ENCODE assay signal across 17 mouse cellular contexts in the genomic region with DNA sequence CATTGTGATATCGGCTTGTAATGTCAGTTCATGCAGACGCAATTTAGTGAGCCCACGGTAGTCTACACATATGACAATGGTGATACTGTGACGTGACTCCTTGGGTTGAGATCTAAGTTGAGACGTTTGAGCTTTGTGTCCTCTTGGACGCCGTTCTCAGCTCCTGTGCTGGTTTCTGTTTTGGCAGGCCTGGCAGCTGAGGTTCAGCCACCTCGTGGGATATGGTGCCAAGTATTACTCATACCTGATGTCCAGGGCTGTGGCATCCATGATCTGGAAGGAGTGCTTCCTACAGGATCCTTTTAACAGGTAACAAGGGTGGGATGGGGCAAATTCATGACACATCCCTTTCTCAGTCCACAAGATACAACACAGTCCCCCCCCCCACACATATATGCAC.
DNase-seq lines count a peak whose midpoint lies in the region; ATAC-seq and TF ChIP-seq lines count a peak whose summit lies in the region.
"Had no signal": no experiment of that assay in that cellular context is flagged by ENCODE, and none has a peak within 500 bp of the region (broad histone marks: within the 10 kb centered on the region; RNA-seq: fewer than 3 reads in every experiment).

No protein-coding gene starts in this region.

- no peak overlapping the region for H3K27ac ChIP-seq in cerebellum, adult 2 months (ENCODE audit: insufficient read depth, low read length)
- H3K27ac ChIP-seq in heart, adult 2 months = no peak overlapping the region
- H3K27ac ChIP-seq: embryonic facial prominence, embryonic 13.5 days; forebrain, embryonic 13.5 days; heart, embryonic 15.5 days; hindbrain, embryonic 13.5 days; intestine, embryonic 15.5 days had no signal

- no peaks in the 10 kb centered on the region for H3K27me3 ChIP-seq in cerebellum, adult 2 months (ENCODE audit: control insufficient read depth, insufficient read depth, low read length)
- no peaks in the 10 kb centered on the region for H3K27me3 ChIP-seq in heart, adult 2 months (ENCODE audit: control insufficient read depth, insufficient read depth, low read length)
- H3K27me3 ChIP-seq: embryonic facial prominence, embryonic 13.5 days; forebrain, embryonic 13.5 days; heart, embryonic 15.5 days; hindbrain, embryonic 13.5 days; intestine, embryonic 15.5 days had no signal

- H3K9ac ChIP-seq in heart, adult 2 months (ENCODE audit: low read depth, low read length) = no peak overlapping the region
- H3K9ac ChIP-seq: embryonic facial prominence, embryonic 13.5 days; forebrain, embryonic 13.5 days; heart, embryonic 15.5 days; hindbrain, embryonic 13.5 days; intestine, embryonic 15.5 days had no signal

- H3K79me2 ChIP-seq in heart, adult 2 months (replicated peaks; ENCODE audit: control insufficient read depth, insufficient read depth, low read length) = no peaks in the 10 kb centered on the region

- ATAC-seq in erythroid progenitor cell, adult 5-6 weeks (replicated peaks; ENCODE audit: low FRiP score, poor library complexity, severe bottlenecking) = no peak
- ATAC-seq: forebrain, embryonic 13.5 days; intestine, embryonic 15.5 days had no signal

- 39% methylated on average over 8 of the region's 8 CpGs for WGBS in cerebellum, adult 2 months
- WGBS in heart, adult 2 months = 89% methylated on average over 8 of the region's 8 CpGs

- TF ChIP-seq POLR2A in cerebellum, adult 2 months (IDR thresholded peaks at IDR 0.05; ENCODE audit: borderline replicate concordance, insufficient read depth, low read length) = no peak
- no peak for TF ChIP-seq POLR2A in heart, adult 2 months (IDR thresholded peaks at IDR 0.05; ENCODE audit: insufficient read depth, low read depth, low read length)

- no peak for TF ChIP-seq EP300 in heart, adult 2 months (IDR thresholded peaks at IDR 0.05; ENCODE audit: insufficient read depth, low read depth, low read length)

- H3K4me1 ChIP-seq in cerebellum, adult 2 months (ENCODE audit: control insufficient read depth, insufficient read depth, low read length) = peaks cover 8% of the 10 kb centered on the region; the same call in 1 of the 2 replicates
- H3K4me1 ChIP-seq in heart, adult 2 months (ENCODE audit: control insufficient read depth, insufficient read depth, low read length) = no peaks in the 10 kb centered on the region
- H3K4me1 ChIP-seq: heart, embryonic 15.5 days; intestine, embryonic 15.5 days had no signal

- no peak for TF ChIP-seq CTCF in cerebellum, adult 2 months (IDR thresholded peaks at IDR 0.05; ENCODE audit: borderline replicate concordance, insufficient read depth, low read depth, low read length)
- TF ChIP-seq CTCF in heart, adult 2 months (IDR thresholded peaks at IDR 0.05) = no peak

- DNase-seq in cerebellum, adult 11 months = peak; percentile 47
- peak; percentile 64 to 85 for DNase-seq in cerebellum, adult 2 months
- DNase-seq in cerebellum, postnatal 14 days = peak; percentile 41 to 48
- no peak for DNase-seq in gastrocnemius, adult 18-20 months (ENCODE audit: low spot score)
- no peak for DNase-seq in heart, adult 2 months
- DNase-seq: adrenal gland, postnatal 14 days; B cell, adult 2 months; gastrocnemius, postnatal 36 days; heart, adult 11 months; heart, postnatal 14 days; kidney, adult 18-20 months had no signal

- H3K36me3 ChIP-seq in heart, adult 2 months (ENCODE audit: control insufficient read depth, insufficient read depth, low read length) = no peaks in the 10 kb centered on the region
- H3K36me3 ChIP-seq: heart, embryonic 15.5 days had no signal

- no peak overlapping the region for H3K4me3 ChIP-seq in cerebellum, adult 2 months (replicated peaks; ENCODE audit: insufficient read depth, low read depth, low read length)
- H3K4me3 ChIP-seq in heart, adult 2 months = no peak overlapping the region
- H3K4me3 ChIP-seq: embryonic facial prominence, embryonic 13.5 days; forebrain, embryonic 13.5 days; heart, embryonic 15.5 days; hindbrain, embryonic 13.5 days; intestine, embryonic 15.5 days had no signal

- intact Hi-C loops in heart, adult 2 months (cut with DNase I) = no loop called here

Comparison
In these comparisons a context has a peak if more than half of its experiments do, and no peak if none do; other contexts are left out.
1. DNase-seq: peak in cerebellum, adult 11 months (single experiment), cerebellum, adult 2 months (2 of 2) and cerebellum, postnatal 14 days (2 of 2); none in gastrocnemius, adult 18-20 months (single experiment) and heart, adult 2 months (0 of 2).